Mouse (Mus musculus): ENCODE results near the gene Pomc.
"Not testable (repeated sequence)": the region's sequence is repeated elsewhere in the genome, so short reads cannot be mapped to it uniquely, and the experiment has no call there.

Gene Pomc

GRCm38 (mm10) chr12:3968380-3968779 lies 13.6 kb downstream of the Pomc start:
- no peak for DNase-seq

- not testable (repeated sequence) for DNase-seq
Measured at GRCm38 (mm10) chr12:3973169-3973568, 18.4 kb downstream of the Pomc start.

GRCm38 (mm10) chr12:3980991-3981349 lies 26.2 kb downstream of the Pomc start:
- DNase-seq: no peak

DNA sequence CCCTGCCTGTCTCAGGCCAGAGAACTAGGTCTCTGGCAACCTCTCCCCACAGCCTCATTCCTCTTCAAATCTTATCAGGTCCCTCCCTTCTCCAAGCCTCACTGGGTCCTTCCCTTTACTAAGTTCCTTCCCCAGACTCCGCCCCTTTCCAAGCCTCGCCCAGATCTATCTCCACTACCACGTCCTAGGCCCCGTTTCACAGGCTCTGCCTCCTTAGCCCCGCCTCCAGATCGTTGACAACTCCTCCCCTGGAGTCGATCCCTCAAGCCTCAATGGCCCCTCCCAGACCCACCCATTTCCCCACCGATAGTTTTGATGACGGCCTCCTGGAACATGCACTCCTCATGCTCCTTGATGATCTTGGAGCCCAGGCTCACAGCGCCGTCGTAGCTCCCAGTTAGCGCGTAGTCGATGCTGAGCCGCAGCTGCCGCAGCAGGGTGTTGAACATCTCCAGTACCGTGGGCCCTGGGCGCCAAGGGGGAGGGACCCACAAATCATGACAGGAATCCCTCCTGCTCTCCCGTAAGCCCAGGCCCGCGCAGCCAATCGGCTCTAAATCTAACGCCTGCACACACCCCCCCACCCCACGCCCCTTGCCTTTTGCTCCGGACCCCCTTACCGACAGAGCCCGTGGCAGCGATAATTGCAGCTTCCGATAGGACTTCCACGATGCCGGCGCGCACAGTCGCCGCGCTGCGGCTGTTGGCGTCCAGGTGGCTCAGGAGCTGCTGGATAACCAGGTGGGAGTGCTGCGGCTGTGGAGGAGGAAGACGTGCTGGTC lies 26.8 kb downstream of the Pomc start:
- peak; percentile 71 to 80 for DNase-seq

- DNase-seq: no peak
Measured at GRCm38 (mm10) chr12:3982257-3982656, 27.5 kb downstream of the Pomc start.

GRCm38 (mm10) chr12:3983736-3984135 lies 29.0 kb downstream of the Pomc start:
- DNase-seq: no peak

DNA sequence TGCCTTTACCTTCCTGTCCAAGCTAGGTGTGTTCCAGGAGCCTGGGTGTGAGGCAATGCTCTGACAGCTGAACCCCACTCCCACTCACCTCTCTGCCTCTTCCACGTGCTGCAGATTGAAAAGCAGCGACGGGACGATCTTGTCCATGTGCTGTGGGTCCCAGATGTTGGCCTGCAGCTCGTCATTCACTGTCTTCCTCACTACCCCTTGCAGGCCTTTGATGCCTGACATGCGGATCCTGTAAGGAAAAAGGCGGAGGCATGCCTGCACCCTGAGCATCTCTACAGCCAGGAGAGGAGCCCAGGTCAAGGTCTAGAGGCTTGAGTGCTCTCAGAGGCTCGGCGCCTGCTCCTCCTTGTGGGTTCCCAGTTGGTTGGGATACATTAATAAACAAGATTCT lies 29.7 kb downstream of the Pomc start:
- DNase-seq: no peak

DNA sequence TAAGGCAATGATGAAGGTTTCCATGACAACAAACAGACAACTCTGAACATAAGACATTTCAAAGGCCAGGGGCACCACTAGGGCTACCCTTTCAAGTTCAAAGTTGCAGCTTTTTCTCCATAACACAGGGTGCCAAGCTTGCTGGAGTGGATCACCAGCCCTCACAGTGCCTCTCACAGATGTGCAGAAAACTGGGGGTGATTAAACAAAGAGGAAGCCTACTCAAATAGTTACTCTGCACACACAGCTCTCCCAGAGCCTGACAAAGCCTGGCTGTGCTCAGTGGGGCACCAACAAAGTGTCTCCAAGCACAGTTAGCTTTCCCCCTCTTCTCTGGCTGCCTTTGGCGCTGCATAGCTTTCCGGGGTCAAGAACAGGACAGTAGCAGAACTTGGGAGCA lies 35.2 kb downstream of the Pomc start:
- DNase-seq: no peak

GRCm38 (mm10) chr12:3991047-3991446 lies 36.3 kb downstream of the Pomc start:
- no peak for DNase-seq

DNA sequence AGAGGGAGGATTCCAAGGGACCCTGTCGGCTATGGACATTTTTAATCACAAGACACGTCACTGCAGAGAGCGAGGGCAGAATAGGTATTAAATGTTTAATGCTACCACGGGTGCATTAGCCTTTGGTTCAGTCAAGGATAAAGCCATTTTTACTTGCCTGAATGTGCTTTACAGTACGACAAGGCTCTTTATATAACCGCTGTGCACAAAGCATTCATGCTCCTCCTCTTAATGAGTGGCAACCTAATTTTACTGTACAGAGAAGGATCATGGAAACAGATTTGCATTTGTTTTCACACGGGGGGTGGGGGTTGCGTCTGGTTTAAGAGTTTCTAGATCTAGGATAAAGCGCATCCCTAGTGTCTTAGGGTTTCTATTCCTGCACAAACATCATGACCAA lies 42.0 kb downstream of the Pomc start:
- DNase-seq: no peak

GRCm38 (mm10) chr12:4000406-4000805 lies 45.7 kb downstream of the Pomc start:
- no peak for DNase-seq

- DNase-seq: no peak
Measured at GRCm38 (mm10) chr12:4004648-4005047, 49.9 kb downstream of the Pomc start.

DNA sequence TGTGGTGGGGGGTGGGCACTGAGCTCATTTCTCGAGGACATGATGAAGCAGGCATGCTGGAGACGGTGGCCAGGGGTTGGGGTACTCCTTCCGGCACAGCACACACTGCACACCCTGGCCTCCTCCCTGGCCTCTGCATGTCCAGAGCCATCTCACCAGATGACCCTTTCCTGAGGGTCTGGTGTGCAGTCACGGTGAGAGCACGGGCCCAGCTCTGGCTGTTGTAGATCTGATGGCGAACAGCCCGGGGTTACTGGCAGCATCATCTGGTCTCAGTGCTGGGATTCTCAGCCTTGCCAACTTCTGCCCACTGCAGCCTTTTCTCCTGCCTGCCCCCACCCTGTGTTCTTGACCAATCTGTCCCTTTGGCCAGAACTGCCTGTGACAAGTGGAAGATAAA lies 51.3 kb downstream of the Pomc start:
- no peak for DNase-seq

DNA sequence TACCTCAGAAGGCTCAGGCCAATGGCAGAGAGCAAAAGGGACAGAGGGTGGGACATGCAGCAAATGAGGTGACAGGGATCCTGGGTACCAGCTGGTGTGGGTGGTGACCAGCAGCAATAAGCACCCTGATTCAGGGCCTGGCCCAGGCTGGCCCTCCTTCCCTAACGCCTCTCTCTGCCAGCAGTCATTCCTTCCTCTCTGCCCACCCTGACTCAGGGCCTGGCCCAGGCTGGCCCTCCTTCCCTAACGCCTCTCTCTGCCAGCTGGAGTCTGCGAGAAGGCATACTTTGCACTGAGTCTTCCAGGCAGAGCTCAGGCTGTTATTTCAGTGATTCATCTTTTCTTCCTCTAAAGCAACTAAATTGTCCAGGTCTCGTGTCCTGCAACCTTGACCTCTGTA lies 52.4 kb downstream of the Pomc start:
- DNase-seq: no peak

GRCm38 (mm10) chr12:4007766-4008165 lies 53.0 kb downstream of the Pomc start:
- no peak for DNase-seq

GRCm38 (mm10) chr12:4008731-4009130 lies 54.0 kb downstream of the Pomc start:
- DNase-seq: no peak

Data from thymus, adult 18-20 months (tissue).